Mouse (Mus musculus) fat pad, adult 2 months (tissue): ENCODE results near the gene 1700113H08Rik.

ENCODE experiments used
- DNase-seq: peaks from one replicate; pipeline ENCODE4 v3.0.0-alpha.2; 2011; ENCODE audit warnings: low read depth, low spot score; ENCODE audit errors: extremely low read depth

The 1700113H08Rik gene

DNA sequence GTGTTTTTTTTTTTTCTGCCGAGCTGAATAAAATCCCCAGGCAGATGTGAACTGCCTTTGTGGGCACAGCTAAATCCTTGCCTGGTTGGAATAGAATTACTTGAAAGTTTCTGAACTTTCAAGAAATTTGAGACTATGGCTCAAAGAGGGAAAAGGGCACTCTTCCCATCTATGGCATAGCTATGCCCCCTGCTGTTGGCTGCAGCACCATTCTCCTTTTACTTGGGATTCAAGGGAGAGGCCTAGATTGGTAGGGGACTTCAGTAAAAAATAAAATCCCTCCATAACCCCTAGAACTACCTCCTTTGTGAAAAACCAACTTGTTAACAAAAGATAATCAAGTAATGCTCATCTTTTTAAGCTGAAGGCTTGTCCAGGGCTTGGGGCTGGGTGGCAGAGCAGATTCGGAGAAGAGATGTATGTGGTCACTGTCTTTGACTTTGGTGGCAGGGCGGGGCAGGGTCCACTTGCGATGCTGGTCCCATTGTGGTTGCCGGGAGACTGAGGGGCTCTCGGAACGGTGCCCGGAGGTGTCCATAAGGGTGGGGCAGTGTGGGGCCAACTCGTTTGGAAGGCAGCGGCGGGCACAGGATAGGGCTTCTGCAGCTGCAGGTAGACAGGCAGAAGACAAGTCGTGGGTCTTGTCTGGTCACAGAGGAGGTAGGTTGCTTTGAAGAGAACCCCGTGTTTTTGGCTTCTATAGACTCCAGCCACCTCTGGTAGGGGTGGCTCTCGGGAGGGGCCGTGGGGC is at the start of gene 1700113H08Rik:
TSS of gene 1700113H08Rik (plus strand) at position 546 of the 751 bp plus-strand sequence.
- DNase-seq, result no peak

DNA sequence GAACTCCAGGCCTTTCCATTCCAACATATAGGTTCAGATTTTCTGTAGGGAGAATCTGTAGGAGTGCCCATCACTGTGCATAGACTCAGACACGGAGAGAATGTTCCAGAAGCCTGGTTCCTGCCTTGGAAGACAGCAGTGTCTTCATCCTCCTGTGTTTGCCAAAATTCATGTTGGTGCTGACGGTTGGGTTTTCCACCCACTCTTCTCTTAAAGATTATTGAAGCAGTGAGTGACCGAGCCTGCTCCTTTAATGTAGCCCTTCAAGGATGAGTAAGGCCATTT is 49.7 kb upstream of the 1700113H08Rik start:
- DNase-seq, result no peak

DNA sequence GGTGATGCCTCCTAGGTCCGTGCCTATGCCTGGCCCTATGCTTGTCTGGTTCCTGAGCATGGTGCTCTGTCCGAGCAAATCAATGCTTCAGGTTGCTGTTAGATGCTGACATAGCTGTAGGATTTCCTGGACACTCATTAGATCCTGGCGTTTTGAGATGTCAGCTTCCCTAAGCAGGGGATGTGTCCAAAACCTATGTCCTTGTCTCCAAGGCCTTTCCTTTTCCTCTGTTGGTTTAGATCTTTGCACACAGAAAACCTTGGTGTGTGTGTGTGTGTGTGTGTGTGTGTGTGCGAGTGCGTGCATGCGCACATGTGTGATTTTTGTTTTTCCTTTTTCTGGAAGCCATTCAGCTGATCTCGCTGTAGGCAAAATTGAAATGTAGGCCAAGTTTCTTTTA is 45.8 kb upstream of the 1700113H08Rik start:
- no peak for DNase-seq

DNA sequence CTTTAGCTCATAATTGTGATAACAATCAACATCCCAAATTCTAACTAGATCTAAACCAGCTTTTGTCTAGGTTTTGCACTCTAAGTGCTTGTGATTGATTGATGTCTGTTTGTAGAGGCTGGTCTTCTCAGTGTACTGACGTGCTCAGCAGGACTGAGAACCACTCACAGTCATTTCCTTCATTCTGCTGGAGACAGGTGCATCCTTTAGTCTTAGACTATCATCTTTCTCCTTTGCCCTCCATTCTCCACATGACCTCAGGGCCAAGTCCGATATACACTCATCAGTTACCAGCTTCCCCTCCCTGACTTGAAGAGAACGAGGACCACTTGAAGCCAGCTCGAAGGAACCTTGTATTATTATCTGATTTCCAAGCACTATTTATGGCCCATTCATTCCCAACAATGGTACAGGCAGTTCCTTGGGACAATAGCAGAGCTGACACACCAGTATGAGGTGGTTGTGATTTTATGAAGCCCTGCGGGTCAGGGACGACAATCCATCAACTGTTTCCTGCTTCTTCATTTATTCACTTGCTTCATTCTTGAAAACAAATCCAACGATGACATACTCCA is 43.4 kb upstream of the 1700113H08Rik start:
- DNase-seq, result no peak

DNA sequence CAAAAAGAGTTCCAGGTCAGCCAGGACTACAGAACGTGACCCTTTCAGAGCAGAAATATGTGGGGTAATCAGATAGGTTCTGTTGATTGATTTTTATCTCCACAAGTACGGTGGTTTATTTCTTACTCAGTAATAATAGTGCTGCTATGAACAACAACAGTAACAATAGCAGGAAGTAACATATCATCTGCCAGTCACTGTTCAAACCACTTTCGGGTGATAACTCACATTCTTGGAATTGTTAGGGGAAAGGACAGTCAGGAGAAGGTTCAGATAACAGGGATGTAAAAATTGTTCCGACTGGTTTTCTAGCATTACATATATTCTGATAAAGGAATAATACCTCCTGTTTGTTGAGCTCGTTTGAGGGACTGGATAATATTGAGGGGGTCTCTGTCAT is 42.4 kb upstream of the 1700113H08Rik start:
- DNase-seq, result no peak

DNA sequence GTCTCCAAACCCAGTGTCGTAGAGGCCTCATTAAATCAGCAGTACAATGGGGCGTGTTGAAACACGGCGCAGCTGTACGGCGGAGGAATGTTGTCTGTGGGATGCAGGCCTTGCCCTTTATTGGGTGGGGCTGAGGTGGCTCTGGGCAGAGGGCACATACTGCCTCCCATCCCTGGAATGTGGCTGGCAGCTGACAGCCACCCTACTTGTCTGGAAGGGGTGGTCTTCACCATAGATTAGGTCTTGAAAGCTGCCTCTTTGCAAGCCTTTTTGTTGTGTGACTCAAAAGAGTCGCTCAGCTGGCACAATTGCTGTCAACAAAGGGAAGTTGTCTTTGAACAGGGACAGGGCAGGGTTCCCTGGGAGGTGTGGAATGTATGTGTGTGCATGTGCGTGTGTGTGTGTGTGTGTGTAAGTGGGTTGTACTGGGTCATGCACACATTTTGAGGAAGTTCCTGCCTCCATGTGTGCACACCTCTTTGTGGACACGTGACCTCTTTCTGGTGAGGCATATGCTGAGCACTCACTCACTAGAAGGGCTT is 41.6 kb upstream of the 1700113H08Rik start:
- DNase-seq, result no peak

DNA sequence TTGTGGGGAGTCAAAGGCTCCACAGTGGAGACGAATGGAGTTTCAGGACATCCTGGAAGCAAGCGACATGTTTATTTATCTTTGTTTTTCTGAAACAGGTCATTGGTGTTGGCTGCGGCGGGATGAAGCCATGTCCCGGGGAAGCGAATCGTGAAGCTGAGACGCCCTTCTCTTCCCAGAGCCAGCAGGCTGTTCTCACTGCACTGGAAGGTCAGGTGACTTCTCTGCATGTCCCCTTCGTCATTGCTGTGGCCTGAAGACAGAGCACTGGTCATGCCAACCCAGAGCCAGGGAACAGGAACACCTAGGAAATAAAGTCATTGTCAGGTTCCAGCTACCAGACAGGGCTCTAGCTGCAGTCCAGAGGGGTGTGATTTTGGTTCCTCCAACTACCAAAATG is 39.0 kb upstream of the 1700113H08Rik start:
- DNase-seq, result no peak

DNA sequence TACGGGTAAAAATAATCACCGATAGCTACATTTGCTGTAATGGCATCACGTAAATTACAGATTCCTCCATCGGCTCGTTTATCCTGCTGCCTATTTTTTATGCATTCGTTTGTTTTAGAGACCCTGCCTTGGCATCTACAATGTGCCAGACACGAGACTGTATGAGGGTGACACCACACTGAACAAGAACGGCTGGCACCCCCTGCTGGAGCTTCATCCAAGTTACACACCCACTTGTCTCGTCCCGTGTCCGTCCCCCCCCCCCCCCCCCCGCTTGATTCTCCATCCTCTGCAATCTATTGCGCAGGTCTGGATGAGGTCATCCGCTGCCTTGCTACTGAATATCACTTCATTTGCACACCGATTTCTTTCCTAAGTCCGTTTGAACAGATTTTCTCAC is 37.1 kb upstream of the 1700113H08Rik start:
- no peak for DNase-seq

DNA sequence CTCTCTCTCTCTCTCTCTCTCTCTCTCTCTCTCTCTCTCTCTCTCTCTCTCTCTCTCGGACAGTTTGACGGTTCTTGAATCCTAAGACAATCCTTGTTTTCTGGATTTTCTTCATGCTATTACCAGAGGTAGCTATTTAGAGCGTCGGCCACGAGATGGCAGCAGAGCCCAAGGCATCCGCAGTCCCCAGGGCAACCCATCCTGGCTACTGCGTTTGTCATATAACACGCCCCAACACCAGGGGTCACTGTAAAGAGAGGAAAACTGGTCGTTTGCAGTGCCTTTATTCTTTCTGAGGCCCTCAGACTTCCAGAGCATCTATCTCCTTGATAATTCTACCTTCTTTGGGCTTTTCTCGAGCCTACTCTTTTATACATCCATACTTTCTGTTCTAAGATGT is 33.0 kb upstream of the 1700113H08Rik start:
- DNase-seq, result no peak

DNA sequence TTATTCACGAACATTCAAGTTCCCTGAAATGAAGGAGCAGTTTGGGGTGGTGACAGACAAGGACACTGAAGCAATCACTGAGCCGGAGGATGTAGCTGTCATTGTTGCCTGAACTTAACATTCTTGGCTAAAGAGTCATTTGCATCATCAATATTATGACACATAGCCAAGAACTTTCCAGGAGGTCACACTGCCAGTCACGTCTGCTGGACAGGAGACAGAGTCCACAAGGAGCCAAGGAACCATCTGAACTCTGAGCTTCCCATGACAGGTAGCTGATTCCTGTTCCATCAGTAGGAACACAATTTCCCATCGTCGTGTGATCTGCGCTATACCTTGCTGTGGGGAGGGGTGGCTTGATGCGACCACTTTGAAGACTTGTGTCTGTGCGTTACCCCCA is 25.1 kb upstream of the 1700113H08Rik start:
- DNase-seq, result no peak

DNA sequence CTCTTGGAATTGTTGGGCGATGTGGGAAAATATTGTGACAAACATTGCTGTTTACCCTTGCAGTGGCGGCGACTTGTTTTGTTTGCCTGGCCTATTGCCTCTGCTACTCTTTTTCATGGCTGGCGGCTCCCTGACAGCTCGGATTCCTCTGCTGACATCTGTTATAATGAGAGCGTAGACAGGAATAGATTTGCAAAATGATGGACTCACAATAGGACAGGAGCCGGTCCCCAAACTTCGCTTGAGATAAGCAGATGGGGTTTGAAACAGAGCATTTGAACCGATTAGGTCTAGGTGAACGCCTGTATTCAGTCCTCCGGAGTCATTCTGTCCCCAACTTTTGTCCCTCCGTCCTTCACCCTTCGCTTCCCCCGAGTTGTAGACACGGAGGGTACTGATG is 22.0 kb upstream of the 1700113H08Rik start:
- DNase-seq, result no peak

DNA sequence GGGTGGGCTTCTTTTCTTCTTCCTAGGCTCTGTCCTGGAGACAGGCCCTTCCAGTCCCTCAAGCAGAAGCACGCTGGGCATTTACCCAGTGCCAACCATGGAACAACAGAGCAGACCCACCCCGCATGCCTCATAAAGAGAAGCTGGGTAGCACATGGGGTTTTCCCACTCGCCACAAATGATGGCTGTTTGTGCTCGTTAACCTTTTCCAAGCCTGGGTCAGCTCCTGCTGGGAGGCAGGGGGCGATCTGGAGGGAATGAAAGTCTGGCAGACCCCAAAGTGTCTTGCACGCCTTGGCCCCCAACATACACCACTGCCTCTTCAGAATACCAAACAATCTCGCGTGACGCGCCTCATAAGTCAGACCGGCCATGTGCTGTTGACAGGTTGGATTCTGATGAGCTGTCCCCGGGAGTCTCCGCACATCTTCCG is 21.6 kb upstream of the 1700113H08Rik start:
- no peak for DNase-seq

DNA sequence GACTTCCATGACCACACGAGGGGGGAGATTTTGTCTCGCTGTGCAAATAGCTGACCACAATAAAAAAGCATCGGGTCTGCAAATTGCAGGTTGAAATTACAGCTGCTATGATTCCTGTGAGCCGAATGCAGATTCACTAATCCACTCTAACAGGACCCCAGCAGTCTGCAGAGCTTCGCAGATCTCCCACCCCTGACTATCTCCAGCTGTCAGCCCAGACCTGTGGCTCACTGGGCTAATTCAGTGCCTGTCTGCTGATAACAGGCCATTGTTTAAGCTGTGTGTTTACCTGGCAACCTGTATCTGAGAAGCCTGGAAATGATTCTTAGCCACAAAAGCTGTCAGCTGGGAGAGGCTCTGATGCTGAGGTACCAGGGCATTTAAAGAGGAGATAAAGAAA is 20.8 kb upstream of the 1700113H08Rik start:
- no peak for DNase-seq

DNA sequence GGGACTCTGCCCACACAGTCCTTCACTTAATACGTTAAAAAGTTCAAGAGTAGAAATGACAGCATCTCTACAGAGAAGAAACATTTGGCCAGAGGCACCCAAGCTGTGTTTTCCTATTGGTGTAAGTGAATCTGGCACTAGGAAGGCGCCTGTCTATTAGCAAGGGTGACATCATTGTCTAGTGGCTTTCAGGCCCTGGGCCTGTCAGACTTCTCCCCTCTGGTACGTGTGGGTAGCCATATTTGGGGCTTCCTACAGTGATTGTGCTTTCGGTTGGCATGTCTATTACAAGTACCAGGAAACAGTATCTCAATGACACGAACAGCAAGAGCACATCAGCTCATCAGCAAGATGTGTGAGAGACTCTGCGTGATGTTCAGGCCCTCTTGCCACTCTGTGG is 18.5 kb upstream of the 1700113H08Rik start:
- no peak for DNase-seq

DNA sequence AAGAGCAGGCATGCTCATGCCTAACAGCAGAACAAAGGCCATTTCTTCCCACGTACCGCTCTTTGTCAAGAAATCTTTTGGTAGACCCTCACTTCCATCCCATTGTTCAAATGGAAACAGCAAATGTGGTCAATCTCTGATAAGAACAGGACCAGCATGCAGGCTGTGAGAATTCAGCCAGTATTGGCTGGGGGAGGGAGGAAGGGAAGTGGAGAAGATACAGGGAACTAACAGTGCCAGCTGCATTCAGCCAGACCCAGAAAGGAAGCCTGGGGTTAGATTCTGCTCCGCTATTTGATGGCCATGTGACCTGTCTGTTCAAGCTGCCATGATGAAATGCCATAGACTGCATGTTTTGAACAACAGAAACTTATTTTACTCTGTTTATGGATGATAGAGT is 18.0 kb upstream of the 1700113H08Rik start:
- no peak for DNase-seq

DNA sequence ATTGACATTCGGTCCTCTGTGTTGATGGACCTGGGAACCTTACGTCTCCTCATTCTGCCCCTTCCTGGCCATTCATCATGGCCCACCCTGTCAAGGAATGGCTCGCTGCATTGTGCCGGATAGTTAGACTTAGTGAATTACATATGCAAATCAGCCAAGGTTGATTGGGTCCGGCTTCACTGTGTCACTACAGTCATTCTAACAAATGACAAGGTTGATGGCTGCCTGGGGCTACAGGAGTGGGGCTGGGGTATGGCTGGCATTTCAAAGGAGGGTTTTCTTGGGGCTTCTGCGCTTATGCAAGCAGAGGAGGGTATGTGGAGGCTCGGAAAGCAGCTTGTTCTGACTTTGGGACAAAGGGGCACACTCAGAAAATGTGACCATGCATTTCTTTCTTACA is 16.6 kb upstream of the 1700113H08Rik start:
- DNase-seq, result no peak

DNA sequence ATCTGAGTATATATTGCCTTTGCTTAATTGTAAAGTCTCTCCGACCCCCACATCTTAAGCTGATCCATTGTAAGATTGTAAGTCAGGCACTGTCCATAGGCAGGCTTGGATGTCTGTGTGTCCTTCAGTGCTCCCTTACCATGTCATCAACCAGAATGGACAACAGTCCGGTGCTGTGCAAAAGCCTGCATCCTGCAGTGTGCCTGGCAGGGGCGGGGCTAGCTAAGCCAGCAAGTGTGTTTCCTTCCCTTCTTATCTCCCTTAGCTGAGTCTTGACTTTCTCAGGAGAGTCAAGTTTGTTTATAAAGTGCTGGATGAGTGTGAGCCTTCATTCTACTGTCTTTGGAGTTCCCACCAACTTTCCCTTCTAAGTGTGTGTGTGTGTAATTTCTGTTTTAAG is 12.6 kb upstream of the 1700113H08Rik start:
- DNase-seq, result no peak

DNA sequence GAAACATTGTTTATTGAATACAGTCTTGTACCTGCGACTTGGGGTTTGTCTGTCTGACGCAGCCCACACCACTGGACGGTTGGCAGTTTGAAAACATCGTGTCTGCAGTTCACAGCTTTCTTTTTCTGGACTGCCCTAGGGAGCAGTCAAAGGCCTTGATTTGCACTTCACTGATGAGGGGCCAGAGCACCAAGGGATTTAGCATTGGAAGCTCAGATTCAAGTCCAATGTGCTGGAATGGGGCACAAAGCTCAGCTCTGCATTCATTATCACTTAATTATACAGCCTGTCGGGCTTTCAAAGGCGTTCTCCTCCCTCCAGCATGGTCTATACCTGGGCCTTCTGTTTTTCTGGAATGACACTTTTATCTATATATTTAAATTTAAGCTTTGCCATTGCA is 11.4 kb upstream of the 1700113H08Rik start:
- no peak for DNase-seq

DNA sequence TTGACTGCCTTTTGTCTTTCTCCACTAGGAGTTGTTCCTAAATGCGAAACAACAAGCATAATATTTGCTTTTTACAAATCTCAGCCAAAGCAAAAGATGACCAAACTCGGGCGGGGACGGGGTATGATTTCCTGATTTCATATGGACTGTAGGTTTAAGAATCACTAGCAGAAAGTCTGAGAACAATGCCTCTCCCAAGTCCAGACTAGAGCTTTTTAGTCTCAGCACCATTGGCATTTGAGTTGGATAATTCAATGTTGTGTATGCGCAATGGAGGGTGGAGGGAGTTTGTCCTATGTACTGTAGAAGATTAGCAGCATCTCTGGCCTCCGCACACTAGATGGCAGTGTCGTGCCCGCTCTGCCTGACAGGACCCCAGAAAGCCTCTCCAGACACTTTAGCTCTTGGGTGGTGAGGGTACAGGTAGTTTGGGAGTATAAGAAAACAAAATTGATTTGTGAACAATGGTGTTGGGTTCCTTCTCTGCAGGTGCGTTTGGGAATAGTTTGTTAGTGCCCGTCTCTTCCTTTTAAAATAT is 10.8 kb upstream of the 1700113H08Rik start:
- no peak for DNase-seq

DNA sequence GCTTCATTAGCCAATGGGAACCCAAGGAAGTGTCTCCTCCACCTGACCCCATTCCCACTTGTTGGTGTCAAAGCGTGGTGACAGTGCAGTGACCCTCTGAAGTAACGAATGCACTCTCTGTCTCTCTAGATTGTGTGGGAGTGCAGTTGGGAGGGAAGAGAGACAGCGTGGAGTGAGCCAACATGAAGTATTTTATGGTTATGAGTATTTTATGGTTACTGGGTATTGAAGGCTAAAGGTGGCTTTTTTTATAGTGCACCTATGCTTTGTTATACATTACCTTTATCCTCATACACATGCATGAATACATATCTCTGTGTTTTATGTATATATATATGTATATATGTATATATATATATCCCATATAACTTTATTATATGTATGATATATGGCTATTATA is 8.7 kb upstream of the 1700113H08Rik start:
- DNase-seq, result no peak

DNA sequence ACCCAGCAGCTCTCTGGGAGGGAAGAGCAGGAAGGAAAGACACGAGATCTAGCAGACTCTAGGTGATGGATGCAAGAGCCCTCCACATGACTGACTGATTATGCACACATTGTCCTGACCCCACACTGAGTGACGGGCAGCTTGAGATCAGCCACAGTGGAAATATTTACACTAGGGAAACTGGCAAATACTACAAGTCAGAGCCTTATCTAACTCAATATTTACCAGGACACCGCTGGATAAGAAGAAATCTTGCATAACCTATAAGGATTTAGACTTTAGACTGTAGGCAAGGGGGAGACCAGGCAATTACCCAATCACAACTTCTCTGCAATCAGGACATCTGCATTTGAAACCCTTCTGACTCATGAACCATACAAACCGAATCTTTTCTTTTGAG is 6.1 kb upstream of the 1700113H08Rik start:
- DNase-seq, result no peak

DNA sequence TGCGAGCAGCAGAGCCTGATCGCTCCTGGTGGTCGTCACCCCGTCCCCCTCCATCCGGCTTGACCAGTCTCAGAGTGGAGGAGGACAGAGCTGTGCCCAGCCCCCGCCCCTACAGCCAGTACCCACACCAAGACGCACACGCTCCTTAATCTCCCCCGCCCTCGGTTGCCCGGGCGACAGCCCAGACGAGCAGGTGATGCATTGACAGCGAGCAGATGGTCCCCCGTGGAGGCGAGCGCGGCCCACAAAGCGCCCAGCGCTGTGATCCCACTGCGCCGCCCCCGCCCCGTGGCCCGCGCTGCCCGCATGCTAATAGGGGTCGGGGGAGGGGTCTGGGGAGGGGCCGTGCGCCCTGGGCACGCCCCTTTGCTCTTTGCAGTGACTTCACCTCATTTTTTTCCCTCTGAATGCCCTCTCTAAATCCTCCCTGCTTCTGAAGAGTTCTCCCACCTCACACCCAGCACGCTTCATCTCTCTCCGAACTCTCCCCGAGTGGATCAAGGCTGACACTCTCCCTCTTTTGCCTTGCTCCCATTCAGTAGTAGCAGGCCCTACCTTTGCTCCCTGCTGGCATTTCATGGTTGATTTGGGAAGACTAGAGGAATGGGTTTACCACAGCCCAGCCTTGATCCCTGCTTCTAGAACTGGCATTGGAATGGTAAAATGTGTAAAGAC is 543 bp downstream of the 1700113H08Rik start:
- no peak for DNase-seq
